Comparison of ENCODE assay signal across 24 mouse cellular contexts in the genomic region with DNA sequence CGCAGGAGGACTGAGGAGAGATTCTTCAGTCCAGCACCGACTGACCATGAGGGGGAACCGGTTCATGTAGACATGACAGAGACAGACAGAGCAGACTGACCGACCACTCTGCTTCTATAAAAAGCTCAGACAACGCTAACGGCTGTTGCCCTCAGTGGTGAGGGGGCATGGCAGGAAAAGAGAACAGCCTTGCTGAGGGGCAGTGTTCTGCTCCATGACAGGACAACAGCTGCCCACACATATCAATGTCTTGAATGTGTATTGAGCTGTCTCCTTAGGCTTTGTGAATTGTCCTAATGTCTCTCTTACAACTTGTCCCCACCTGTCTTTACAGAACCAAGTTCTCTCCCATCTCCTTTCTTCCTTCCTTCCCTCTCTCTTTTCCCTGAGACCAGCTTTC. TPM values are rescaled to one million over a fixed set of nuclear protein-coding genes. Genes with fewer than 3 reads are reported as not detected.
DNase-seq lines count a peak whose midpoint lies in the region; ATAC-seq and TF ChIP-seq lines count a peak whose summit lies in the region.
"Had no signal": no experiment of that assay in that cellular context is flagged by ENCODE, and none has a peak within 500 bp of the region (broad histone marks: within the 10 kb centered on the region; RNA-seq: fewer than 3 reads in every experiment).

No protein-coding gene starts in this region.

- intact Hi-C loops in heart, postnatal 14 days (cut with DNase I): no loop called here
- intact Hi-C loops in gastrocnemius, adult 2 months (cut with DNase I): no loop called here

- H3K27me3 ChIP-seq in heart, embryonic 14.5 days (ENCODE audit: control insufficient read depth, insufficient read depth, low read length): no peaks in the 10 kb centered on the region
- H3K27me3 ChIP-seq in kidney, postnatal 0 days (ENCODE audit: insufficient read depth, low read length): no peaks in the 10 kb centered on the region
- no peaks in the 10 kb centered on the region for H3K27me3 ChIP-seq in limb, embryonic 13.5 days
- H3K27me3 ChIP-seq: embryonic facial prominence, embryonic 15.5 days; lung, embryonic 15.5 days; megakaryocyte, embryonic 14.5 days; midbrain, embryonic 13.5 days had no signal

- 15% methylated on average over 6 of the region's 6 CpGs for WGBS in heart, embryonic 14.5 days
- 30% methylated on average over 6 of the region's 6 CpGs for WGBS in kidney, postnatal 0 days
- WGBS in limb, embryonic 13.5 days: 58% methylated on average over 6 of the region's 6 CpGs

- DNase-seq in cerebellum, postnatal 10 days: peak; percentile 47 to 50
- DNase-seq in cerebellum, postnatal 4 days (ENCODE audit: low spot score in 2 of 2): no peak
- DNase-seq in heart, postnatal 14 days: no peak
- DNase-seq in kidney, postnatal 0 days (ENCODE audit: low spot score): peak; percentile 46
- no peak for DNase-seq in kidney, postnatal 36 days
- DNase-seq in gastrocnemius, adult 2 months: no peak
- DNase-seq: adrenal gland, postnatal 10 days; cerebellum, adult 18-20 months; cerebellum, postnatal 25 days; embryo, embryonic 11 days; gastrocnemius, postnatal 10 days; layer of hippocampus, adult 9-11 months; lung, postnatal 36 days; thymus, postnatal 14 days had no signal

- no peak overlapping the region for H3K4me3 ChIP-seq in heart, embryonic 14.5 days (ENCODE audit: control insufficient read depth in 1 of 2, insufficient read depth in 1 of 2, low read depth in 1 of 2, low read length in 2 of 2)
- no peak overlapping the region for H3K4me3 ChIP-seq in kidney, postnatal 0 days (replicated peaks; ENCODE audit: low read depth, low read length)
- no peak overlapping the region for H3K4me3 ChIP-seq in limb, embryonic 13.5 days
- H3K4me3 ChIP-seq in gastrocnemius, adult 2 months: no peak overlapping the region
- H3K4me3 ChIP-seq: embryonic facial prominence, embryonic 15.5 days; lung, embryonic 15.5 days; megakaryocyte, embryonic 14.5 days; midbrain, embryonic 13.5 days had no signal

- no peak overlapping the region for H3K9ac ChIP-seq in heart, embryonic 14.5 days (ENCODE audit: low read length)
- H3K9ac ChIP-seq in kidney, postnatal 0 days (ENCODE audit: low read depth, low read length): no peak overlapping the region
- H3K9ac ChIP-seq in limb, embryonic 13.5 days: no peak overlapping the region
- H3K9ac ChIP-seq: embryonic facial prominence, embryonic 15.5 days; liver, embryonic 14.5 days; lung, embryonic 15.5 days; midbrain, embryonic 13.5 days had no signal

- H3K36me3 ChIP-seq in heart, embryonic 14.5 days (ENCODE audit: control insufficient read depth, insufficient read depth, low read length): no peaks in the 10 kb centered on the region
- H3K36me3 ChIP-seq in kidney, postnatal 0 days (ENCODE audit: insufficient read depth, low read length): no peaks in the 10 kb centered on the region
- H3K36me3 ChIP-seq in limb, embryonic 13.5 days: peaks cover 15% of the 10 kb centered on the region
- H3K36me3 ChIP-seq: embryonic facial prominence, embryonic 15.5 days; lung, embryonic 15.5 days had no signal

- TF ChIP-seq CTCF in kidney, postnatal 0 days (IDR thresholded peaks at IDR 0.05; ENCODE audit: low read depth): no peak
- TF ChIP-seq CTCF in gastrocnemius, adult 2 months (IDR thresholded peaks at IDR 0.05): no peak

- ATAC-seq in heart, embryonic 14.5 days (ENCODE audit: insufficient number of reproducible peaks, insufficient read depth, low FRiP score, low read depth): no peak
- no peak for ATAC-seq in kidney, postnatal 0 days (replicated peaks; ENCODE audit: low FRiP score, low read depth)
- ATAC-seq in limb, embryonic 13.5 days (ENCODE audit: low FRiP score, low read depth): peak; percentile 79
- ATAC-seq: forebrain, embryonic 14.5 days; hindbrain, postnatal 0 days; intestine, embryonic 16.5 days; midbrain, embryonic 13.5 days had no signal

- peaks cover 9 to 14% of the 10 kb centered on the region in 2 experiments for H3K4me1 ChIP-seq in heart, embryonic 14.5 days (ENCODE audit: control insufficient read depth in 2 of 2, insufficient read depth in 2 of 2, low read length in 2 of 2)
- H3K4me1 ChIP-seq in kidney, postnatal 0 days (replicated peaks; ENCODE audit: insufficient read depth, low read length): no peaks in the 10 kb centered on the region
- 0 out of 2 replicates have a peak, but pooled peaks cover 6% of the 10 kb centered on the region for H3K4me1 ChIP-seq in limb, embryonic 13.5 days
- H3K4me1 ChIP-seq: embryonic facial prominence, embryonic 15.5 days; midbrain, embryonic 13.5 days had no signal

- peak overlapping the region; percentile 41 for H3K4me2 ChIP-seq in heart, embryonic 14.5 days (ENCODE audit: low read length)
- H3K4me2 ChIP-seq in kidney, postnatal 0 days (ENCODE audit: low read length): no peak overlapping the region
- no peak overlapping the region for H3K4me2 ChIP-seq in limb, embryonic 13.5 days (replicated peaks)
- H3K4me2 ChIP-seq: embryonic facial prominence, embryonic 15.5 days; lung, embryonic 15.5 days; midbrain, embryonic 13.5 days had no signal

- peak overlapping the region; percentile 17 to 24; a peak in 1 of 4 replicates for H3K27ac ChIP-seq in heart, embryonic 14.5 days (replicated peaks in 1 of 2; ENCODE audit: control insufficient read depth in 1 of 2, insufficient read depth in 1 of 2, low read depth in 2 of 2, low read length in 2 of 2)
- H3K27ac ChIP-seq in kidney, postnatal 0 days: no peak overlapping the region
- no peak overlapping the region; the same call in 1 of the 2 replicates for H3K27ac ChIP-seq in limb, embryonic 13.5 days
- H3K27ac ChIP-seq in gastrocnemius, adult 2 months: no peak overlapping the region
- H3K27ac ChIP-seq: embryonic facial prominence, embryonic 15.5 days; hindbrain, postnatal 0 days; liver, embryonic 14.5 days; lung, embryonic 15.5 days; midbrain, embryonic 13.5 days had no signal

- H3K9me3 ChIP-seq in heart, embryonic 14.5 days (ENCODE audit: control insufficient read depth, low read length): no peaks in the 10 kb centered on the region
- no peaks in the 10 kb centered on the region for H3K9me3 ChIP-seq in kidney, postnatal 0 days (replicated peaks; ENCODE audit: low read length)
- no peaks in the 10 kb centered on the region for H3K9me3 ChIP-seq in limb, embryonic 13.5 days
- H3K9me3 ChIP-seq: embryonic facial prominence, embryonic 15.5 days; lung, embryonic 15.5 days; megakaryocyte, embryonic 14.5 days; midbrain, embryonic 13.5 days had no signal

RNA-seq across cellular contexts. Expression of gene Slc17a5, which starts 49.4 kb away (rescaled TPM):
- polyA plus RNA-seq in heart, embryonic 14.5 days (2014; fragmentation: Nextera tagmentation; extraction: Ambion mirVana): 8.7 and 10.3 TPM in 2 replicates
- 1 to 10 TPM; 5.7 to 6.9 TPM for total RNA-seq in heart, postnatal 14 days (2021)
- polyA plus RNA-seq in kidney, postnatal 0 days (2015; fragmentation: Nextera tagmentation; extraction: Ambion mirVana): 17.7 and 20.4 TPM in 2 replicates
- 17.5 and 20.3 TPM in 2 replicates for polyA plus RNA-seq in limb, embryonic 13.5 days (2015; fragmentation: Nextera tagmentation; extraction: Ambion mirVana)
- 1 to 10 TPM; 2.7 to 2.8 TPM for total RNA-seq in gastrocnemius, adult 2 months (2021)

RNA-seq across cellular contexts. Expression of gene Eef1a1, which starts 49.5 kb away (rescaled TPM):
- polyA plus RNA-seq in heart, embryonic 14.5 days (2014; fragmentation: Nextera tagmentation; extraction: Ambion mirVana): 3,749 and 4,011 TPM in 2 replicates
- 1,000 to 10,000 TPM; 1,986 to 2,287 TPM for total RNA-seq in heart, postnatal 14 days (2021)
- polyA plus RNA-seq in kidney, postnatal 0 days (2015; fragmentation: Nextera tagmentation; extraction: Ambion mirVana): 4,583 and 4,728 TPM in 2 replicates
- 5,052 and 5,054 TPM in 2 replicates for polyA plus RNA-seq in limb, embryonic 13.5 days (2015; fragmentation: Nextera tagmentation; extraction: Ambion mirVana)
- 100 to 1,000 TPM; 390 to 557 TPM for total RNA-seq in gastrocnemius, adult 2 months (2021)

Comparison
In these comparisons a context has a peak if more than half of its experiments do, and no peak if none do; other contexts are left out.
1. DNase-seq: peak in cerebellum, postnatal 10 days (2 of 2) and kidney, postnatal 0 days (single experiment); none in cerebellum, postnatal 4 days (0 of 2), heart, postnatal 14 days (0 of 2), kidney, postnatal 36 days (0 of 2) and gastrocnemius, adult 2 months (single experiment).
2. H3K27ac ChIP-seq: peak in heart, embryonic 14.5 days (2 of 2); none in kidney, postnatal 0 days (single experiment), limb, embryonic 13.5 days (single experiment) and gastrocnemius, adult 2 months (single experiment).